Mouse (Mus musculus): ENCODE measurements around the gene Tas2r125.

GRCm38 (mm10) chr6:132950802-132951201 lies 41.4 kb downstream of the Tas2r125 start, which contains the start of gene Tas2r129:
- no peak for TF ChIP-seq EP300 (IDR thresholded peaks at IDR 0.05; ENCODE audit: insufficient read depth, low read depth, low read length)
- no peak for TF ChIP-seq POLR2A (IDR thresholded peaks at IDR 0.05; ENCODE audit: insufficient read depth, low read depth, low read length)
- no peak for TF ChIP-seq CTCF (IDR thresholded peaks at IDR 0.05)

Data from heart, adult 2 months (tissue).